Mouse (Mus musculus): ENCODE data around the gene Gm20918.
"Not testable (repeated sequence)": the region's sequence is repeated elsewhere in the genome, so short reads cannot be mapped to it uniquely, and the experiment has no call there.

Gene Gm20918

GRCm38 (mm10) chrY:5043637-5044036 is at the start of gene Gm20918:
Gene Gm20918, plus strand, starts transcription at chrY:5043937.
- not testable (repeated sequence) for DNase-seq (ENCODE audit: low spot score)
